Mouse (Mus musculus) neutrophil, adult 83 days (primary cell): ENCODE data around the gene Mnx1. TPM values are rescaled to one million over a fixed set of nuclear protein-coding genes. Genes with fewer than 3 reads are reported as not detected.

Experiments used
- total RNA-seq, 2 experiments: library from RNA; stranded (reverse); gene quantifications; one replicate each; pipeline ENCODE4 v1.2.4; 2023

Gene Mnx1
- total RNA-seq = not detected

DNA sequence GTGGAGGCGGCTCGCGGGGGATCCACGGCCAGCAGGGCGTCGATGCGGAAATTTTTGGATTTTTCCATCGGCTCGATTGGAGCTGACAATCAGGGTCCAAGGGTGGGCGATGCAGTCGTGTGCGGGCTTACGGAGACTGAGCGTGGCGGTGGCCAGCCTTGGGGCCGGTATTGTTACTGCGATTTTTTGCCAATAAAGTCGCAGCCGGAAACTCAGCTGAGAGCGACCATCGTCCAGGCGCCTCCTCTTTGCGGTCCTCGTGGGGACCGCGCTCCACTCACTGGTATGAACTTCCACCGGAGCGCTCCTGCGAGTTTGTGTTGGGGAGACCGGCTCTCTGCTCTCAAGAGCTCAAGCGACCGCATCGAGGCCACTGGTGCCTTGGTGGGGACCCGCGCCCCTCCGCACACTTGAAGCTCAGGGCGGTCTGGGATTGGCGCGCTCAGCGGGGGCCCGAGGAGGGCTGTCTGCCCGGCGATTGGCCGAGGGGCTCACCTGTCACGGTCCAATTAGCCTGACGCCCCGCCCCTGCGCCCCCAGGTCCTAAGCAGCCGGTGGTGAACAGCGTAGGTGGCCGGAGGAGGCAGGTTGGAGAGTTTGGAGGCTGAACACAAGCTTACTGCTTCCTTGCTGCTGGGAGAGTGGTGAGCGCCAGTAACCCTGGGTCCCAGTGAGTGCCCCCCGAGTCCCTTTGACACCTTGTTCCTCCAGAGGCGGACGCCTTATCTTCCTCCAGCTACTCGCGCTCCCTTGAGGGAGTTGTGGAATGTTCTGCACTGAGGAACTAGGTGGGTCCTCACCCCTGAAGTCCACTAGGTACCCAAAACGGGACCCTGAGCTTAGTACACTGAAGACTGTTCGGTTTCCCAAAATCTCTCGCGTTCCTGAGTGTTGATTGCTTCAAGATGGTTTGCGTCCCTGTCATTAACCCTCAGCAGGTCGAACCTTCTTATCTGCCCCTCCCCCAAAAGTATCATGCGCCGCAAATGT is at the start of gene Mnx1:
TSS of gene Mnx1 (minus strand) at position 263 of the 990 bp plus-strand sequence.

DNA sequence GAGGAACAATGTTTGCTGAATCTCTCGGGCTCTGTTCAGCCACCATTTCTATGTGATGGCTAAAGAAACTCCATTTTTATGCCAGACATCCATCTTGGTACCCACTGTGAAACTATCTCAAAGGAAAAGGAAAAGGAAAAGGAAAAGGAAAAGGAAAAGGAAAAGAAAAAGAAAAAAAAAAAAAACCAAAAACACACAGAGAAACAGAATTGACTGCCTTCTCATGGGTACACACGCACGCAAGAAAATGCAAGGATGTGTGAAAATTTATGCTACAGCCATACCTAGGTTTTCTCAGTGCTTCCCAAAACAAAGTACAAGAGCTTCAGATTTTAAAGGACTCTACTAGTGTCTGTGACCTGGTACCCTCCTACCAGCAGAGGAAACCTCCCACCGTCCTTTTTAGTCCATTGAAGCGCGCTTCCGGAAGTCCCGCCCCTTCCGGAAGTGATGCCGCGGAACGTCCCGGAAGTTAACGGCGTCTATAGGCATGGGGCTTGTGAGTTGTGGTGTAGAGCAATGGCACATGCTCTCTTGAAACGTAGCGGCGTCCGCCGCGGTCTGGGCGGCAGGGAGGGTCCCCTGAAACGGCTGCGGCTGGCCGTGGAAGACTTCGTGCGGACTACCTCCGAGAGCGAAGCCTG is 43.9 kb downstream of the Mnx1 start, which contains the start of gene Nom1:
TSS of gene Nom1 (plus strand) at position 437 of the 644 bp plus-strand sequence.

Other genes starting within 250 kb of the Mnx1 start
- gene Lmbr1, start 100.1 kb downstream of the Mnx1 start, total RNA-seq = 1 to 10 TPM; 2.5 to 3.7 TPM
- gene Nom1, start 43.8 kb downstream of the Mnx1 start, total RNA-seq = 10 to 100 TPM in 1 of 2 experiments, 1 to 10 TPM in 1; 8.6 to 12.3 TPM
- gene Ube3c, start 90.8 kb upstream of the Mnx1 start, total RNA-seq = 10 to 100 TPM; 20.7 to 22.2 TPM